Mouse (Mus musculus) lung, postnatal 0 days (tissue): ENCODE measurements at regions not wholly inside any gene's neighbourhood (a gene's known extent, or its start where the extent isn't known, plus 50 kb on each side); places are given as distances from the start of the nearest gene placed in this dataset.

Source experiments
- CTCF ChIP-seq: IDR thresholded peaks from 2 replicates; pipeline ENCODE4 v1.5.1; 2016; ENCODE audit warnings: antibody characterized with exemption, mild to moderate bottlenecking
- EP300 ChIP-seq: IDR thresholded peaks from 2 replicates; pipeline ENCODE4 v1.6.1; 2016; ENCODE audit warnings: antibody characterized with exemption, mild to moderate bottlenecking, control low read depth

- no peak for TF ChIP-seq EP300
- no peak for TF ChIP-seq CTCF
Measured at GRCm38 (mm10) chr13:44454136-44454535, 275.1 kb upstream of the Jarid2 start.
